Mouse (Mus musculus): ENCODE measurements around the gene Gpr35. TPM values are rescaled to one million over a fixed set of nuclear protein-coding genes. Genes with fewer than 3 reads are reported as not detected.
A peak's percentile ranks its signal among the peaks of the same experiment; 100 is the strongest.

Gpr35 gene
- polyA plus RNA-seq, 1 experiment from 2014 or later = 4.8 TPM

DNA sequence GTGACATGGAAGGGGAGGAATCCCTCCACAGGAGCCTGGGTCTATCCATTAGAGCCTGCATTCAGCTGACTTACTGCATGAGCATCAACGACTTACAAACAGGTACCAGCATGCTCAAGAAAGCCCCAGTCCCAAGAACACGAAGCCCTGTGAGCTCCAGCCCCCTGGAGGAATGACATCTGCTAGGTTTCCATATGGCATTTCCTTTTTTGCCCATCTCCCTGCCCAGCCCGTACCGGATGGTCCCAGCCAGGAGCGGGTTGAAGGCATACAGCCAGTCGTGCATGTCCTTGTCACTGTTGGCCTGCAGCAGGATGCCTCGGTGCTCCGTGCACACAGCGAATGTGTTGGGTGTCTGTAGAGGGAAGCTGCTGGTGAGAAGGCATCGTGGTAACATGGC, 68.1 kb downstream of the Gpr35 start:
- Histone ChIP-seq H3K27ac (ENCODE audit: low read depth, low read length) (no peak overlapping the region), H3K4me3 (ENCODE audit: low read depth, low read length) (no peak overlapping the region), H3K4me1 (replicated peaks; ENCODE audit: control insufficient read depth, insufficient read depth, low read length) (no peaks in the 10 kb centered on the region), H3K9me3 (ENCODE audit: control insufficient read depth) (no peaks in the 10 kb centered on the region), H3K36me3 (ENCODE audit: control insufficient read depth, insufficient read depth) (no peaks in the 10 kb centered on the region), H3K27me3 (replicated peaks; ENCODE audit: control insufficient read depth, insufficient read depth, low read length) (no peaks in the 10 kb centered on the region), H3K9ac (ENCODE audit: low read depth, low read length) (no peak overlapping the region), H3K4me2 (replicated peaks; ENCODE audit: low read depth) (no peak overlapping the region)
- 87% methylated on average over 10 of the region's 10 CpGs for WGBS
- no peak for ATAC-seq
- no peak for TF ChIP-seq CTCF (IDR thresholded peaks at IDR 0.05; ENCODE audit: low read depth)

DNA sequence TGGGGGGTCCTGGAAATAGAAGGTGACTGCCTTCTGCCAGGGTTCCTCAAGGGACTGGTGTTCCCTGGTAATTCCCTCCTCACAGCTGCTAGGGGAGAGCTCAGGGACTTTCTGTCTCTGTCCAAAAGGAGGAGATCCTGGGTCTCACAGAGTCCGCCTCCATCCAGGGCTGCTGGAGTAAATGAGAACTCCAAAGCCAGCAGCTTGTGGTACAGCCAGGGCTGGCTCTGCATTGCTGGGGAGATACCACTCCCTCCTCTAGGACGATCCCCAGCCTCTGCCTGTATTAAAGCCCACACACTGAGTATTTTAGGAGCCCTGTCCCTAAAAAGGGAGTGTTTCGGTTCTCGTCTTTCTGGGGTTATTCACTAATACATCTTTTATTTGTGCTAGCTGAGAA, 69.9 kb downstream of the Gpr35 start:
- TF ChIP-seq CTCF (IDR thresholded peaks at IDR 0.05; ENCODE audit: low read depth) = no peak
- WGBS = 76% methylated on average over 4 of the region's 4 CpGs
- H3K4me2 ChIP-seq (replicated peaks; ENCODE audit: low read depth) = no peak overlapping the region
- no peak for ATAC-seq
- no peak overlapping the region for H3K9ac ChIP-seq (ENCODE audit: low read depth, low read length)
- no peaks in the 10 kb centered on the region for H3K36me3 ChIP-seq (ENCODE audit: control insufficient read depth, insufficient read depth)
- no peaks in the 10 kb centered on the region for H3K27me3 ChIP-seq (replicated peaks; ENCODE audit: control insufficient read depth, insufficient read depth, low read length)
- no peak overlapping the region for H3K4me3 ChIP-seq (ENCODE audit: low read depth, low read length)
- H3K27ac ChIP-seq (ENCODE audit: low read depth, low read length) = no peak overlapping the region
- H3K4me1 ChIP-seq (replicated peaks; ENCODE audit: control insufficient read depth, insufficient read depth, low read length) = no peaks in the 10 kb centered on the region
- no peaks in the 10 kb centered on the region for H3K9me3 ChIP-seq (ENCODE audit: control insufficient read depth)

DNA sequence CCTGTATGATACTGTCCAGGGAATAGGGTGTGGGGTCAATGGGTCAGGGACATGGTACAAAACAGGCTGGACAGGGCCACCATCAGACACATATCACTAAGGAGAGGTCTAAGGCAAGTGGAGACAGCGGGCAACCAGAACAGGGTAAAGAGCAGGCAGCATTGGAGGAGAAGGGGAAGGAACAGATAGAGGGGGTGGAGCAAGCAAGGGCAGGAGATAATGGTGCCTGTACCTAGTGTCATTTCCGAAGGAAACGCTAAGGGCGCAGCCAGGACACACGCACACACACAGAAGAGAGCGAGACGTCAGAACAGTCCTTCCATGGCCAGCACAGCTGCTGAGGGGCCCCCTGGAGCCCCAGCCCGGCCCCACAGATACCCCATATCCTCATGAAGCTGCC, 75.9 kb downstream of the Gpr35 start:
- no peaks in the 10 kb centered on the region for H3K4me1 ChIP-seq (replicated peaks; ENCODE audit: control insufficient read depth, insufficient read depth, low read length)
- no peak overlapping the region for H3K9ac ChIP-seq (ENCODE audit: low read depth, low read length)
- no peak for ATAC-seq
- H3K4me3 ChIP-seq (ENCODE audit: low read depth, low read length) = no peak overlapping the region
- no peak overlapping the region for H3K4me2 ChIP-seq (replicated peaks; ENCODE audit: low read depth)
- TF ChIP-seq CTCF (IDR thresholded peaks at IDR 0.05; ENCODE audit: low read depth) = no peak
- H3K27ac ChIP-seq (ENCODE audit: low read depth, low read length) = no peak overlapping the region
- H3K27me3 ChIP-seq (replicated peaks; ENCODE audit: control insufficient read depth, insufficient read depth, low read length) = no peaks in the 10 kb centered on the region
- 76% methylated on average over 8 of the region's 8 CpGs for WGBS
- no peaks in the 10 kb centered on the region for H3K9me3 ChIP-seq (ENCODE audit: control insufficient read depth)
- H3K36me3 ChIP-seq (ENCODE audit: control insufficient read depth, insufficient read depth) = no peaks in the 10 kb centered on the region

DNA sequence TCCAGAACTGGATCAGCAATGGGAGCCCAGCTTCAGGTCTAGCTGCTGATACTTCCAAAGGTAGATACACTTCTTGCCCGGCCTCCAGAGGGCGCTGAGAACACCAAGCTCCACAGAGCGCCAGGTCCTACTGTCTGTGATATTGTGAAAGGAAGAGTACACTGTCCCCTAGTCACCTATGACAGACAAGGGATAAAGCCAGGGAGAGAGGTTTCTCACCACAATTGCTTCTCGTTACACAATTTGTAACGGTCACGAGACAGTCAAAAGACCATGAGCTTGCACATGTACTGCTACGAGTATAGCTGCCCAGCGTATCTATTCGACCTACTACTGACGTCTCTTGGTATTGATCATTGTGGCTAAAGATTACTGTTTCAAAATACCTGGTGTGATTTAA, 78.7 kb downstream of the Gpr35 start:
- H3K27me3 ChIP-seq (replicated peaks; ENCODE audit: control insufficient read depth, insufficient read depth, low read length) = no peaks in the 10 kb centered on the region
- no peaks in the 10 kb centered on the region for H3K4me1 ChIP-seq (replicated peaks; ENCODE audit: control insufficient read depth, insufficient read depth, low read length)
- H3K9me3 ChIP-seq (ENCODE audit: control insufficient read depth) = no peaks in the 10 kb centered on the region
- H3K4me3 ChIP-seq (ENCODE audit: low read depth, low read length) = no peak overlapping the region
- WGBS = 91% methylated on average over 10 of the region's 10 CpGs
- no peak overlapping the region for H3K27ac ChIP-seq (ENCODE audit: low read depth, low read length)
- H3K4me2 ChIP-seq (replicated peaks; ENCODE audit: low read depth) = no peak overlapping the region
- TF ChIP-seq CTCF (IDR thresholded peaks at IDR 0.05; ENCODE audit: low read depth) = peak; percentile 23; the same call in 1 of the 2 replicates
- no peak overlapping the region for H3K9ac ChIP-seq (ENCODE audit: low read depth, low read length)
- H3K36me3 ChIP-seq (ENCODE audit: control insufficient read depth, insufficient read depth) = no peaks in the 10 kb centered on the region
- no peak for ATAC-seq

DNA sequence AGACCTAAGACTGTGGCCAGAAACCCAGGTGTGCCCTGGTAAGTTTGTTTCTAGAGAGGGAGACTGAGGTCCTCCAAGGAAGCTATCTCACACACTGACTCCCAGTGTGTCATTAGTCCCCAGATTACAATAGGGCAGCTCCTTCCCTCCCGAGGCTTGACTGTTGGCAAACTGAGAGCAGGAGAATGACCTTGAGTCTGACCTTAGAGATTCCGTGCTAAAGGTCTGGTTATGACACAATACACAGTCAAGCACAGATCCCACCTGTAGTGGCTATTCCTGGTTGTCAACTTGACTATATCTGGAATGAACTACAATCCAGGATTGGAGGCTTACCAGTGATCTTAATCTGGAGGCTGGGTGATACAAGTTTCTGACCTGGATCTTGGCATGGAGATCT, 79.4 kb downstream of the Gpr35 start:
- Histone ChIP-seq H3K4me1 (replicated peaks; ENCODE audit: control insufficient read depth, insufficient read depth, low read length) (no peaks in the 10 kb centered on the region), H3K4me3 (ENCODE audit: low read depth, low read length) (no peak overlapping the region), H3K27me3 (replicated peaks; ENCODE audit: control insufficient read depth, insufficient read depth, low read length) (no peaks in the 10 kb centered on the region), H3K9me3 (ENCODE audit: control insufficient read depth) (no peaks in the 10 kb centered on the region), H3K9ac (ENCODE audit: low read depth, low read length) (no peak overlapping the region), H3K4me2 (replicated peaks; ENCODE audit: low read depth) (no peak overlapping the region), H3K36me3 (ENCODE audit: control insufficient read depth, insufficient read depth) (no peaks in the 10 kb centered on the region), H3K27ac (ENCODE audit: low read depth, low read length) (no peak overlapping the region)
- ATAC-seq = no peak
- WGBS = 55% methylated on average over 2 of the region's 2 CpGs
- no peak for TF ChIP-seq CTCF (IDR thresholded peaks at IDR 0.05; ENCODE audit: low read depth)

DNA sequence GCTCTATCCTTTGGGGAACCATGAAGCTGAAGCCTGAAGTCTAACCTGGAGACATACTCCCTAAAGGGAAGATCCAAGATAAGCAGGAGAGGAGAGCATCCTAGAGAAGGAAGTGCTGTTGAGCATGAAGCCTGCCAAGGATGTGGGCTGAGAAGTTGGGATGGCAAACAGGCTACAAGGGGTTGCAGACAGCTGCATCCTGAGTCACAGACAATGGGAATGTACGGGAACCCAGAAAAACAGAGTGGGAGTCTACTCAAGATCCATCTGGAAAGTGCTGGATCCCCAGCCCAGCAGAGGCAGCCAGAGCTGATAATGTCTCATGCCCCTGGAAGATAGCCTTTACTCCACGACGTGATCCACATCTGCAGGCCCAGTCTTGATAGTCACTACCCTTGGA, 80.5 kb downstream of the Gpr35 start:
- Histone ChIP-seq H3K9ac (ENCODE audit: low read depth, low read length) (no peak overlapping the region), H3K36me3 (ENCODE audit: control insufficient read depth, insufficient read depth) (no peaks in the 10 kb centered on the region), H3K4me3 (ENCODE audit: low read depth, low read length) (no peak overlapping the region), H3K4me1 (replicated peaks; ENCODE audit: control insufficient read depth, insufficient read depth, low read length) (no peaks in the 10 kb centered on the region), H3K27ac (ENCODE audit: low read depth, low read length) (no peak overlapping the region), H3K9me3 (ENCODE audit: control insufficient read depth) (no peaks in the 10 kb centered on the region), H3K27me3 (replicated peaks; ENCODE audit: control insufficient read depth, insufficient read depth, low read length) (no peaks in the 10 kb centered on the region), H3K4me2 (replicated peaks; ENCODE audit: low read depth) (no peak overlapping the region)
- 79% methylated on average over 3 of the region's 3 CpGs for WGBS
- no peak for TF ChIP-seq CTCF (IDR thresholded peaks at IDR 0.05; ENCODE audit: low read depth)
- ATAC-seq = no peak

DNA sequence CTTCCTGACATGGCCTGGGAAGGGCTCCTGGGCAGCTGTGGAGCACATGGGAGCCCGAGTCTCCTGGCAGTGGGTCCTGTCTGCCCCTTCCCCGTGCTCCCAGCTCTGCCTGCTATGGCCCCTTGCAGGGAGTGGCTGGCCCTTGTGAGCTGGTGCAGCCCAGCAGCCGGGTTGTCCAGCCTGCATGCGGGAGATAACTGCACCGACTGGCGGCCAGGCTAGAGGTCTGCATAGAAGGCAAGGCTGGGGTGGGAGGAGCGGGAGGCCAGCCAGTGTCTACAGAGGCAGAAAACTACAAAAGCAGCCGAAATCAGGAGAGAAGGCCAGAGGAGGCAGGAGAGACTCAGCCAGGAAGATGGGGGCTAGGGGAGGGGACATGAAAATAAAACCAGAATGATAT, 83.3 kb downstream of the Gpr35 start:
- no peak for ATAC-seq
- H3K4me1 ChIP-seq (replicated peaks; ENCODE audit: control insufficient read depth, insufficient read depth, low read length) = no peaks in the 10 kb centered on the region
- no peak overlapping the region for H3K9ac ChIP-seq (ENCODE audit: low read depth, low read length)
- H3K9me3 ChIP-seq (ENCODE audit: control insufficient read depth) = no peaks in the 10 kb centered on the region
- H3K27me3 ChIP-seq (replicated peaks; ENCODE audit: control insufficient read depth, insufficient read depth, low read length) = no peaks in the 10 kb centered on the region
- no peak for TF ChIP-seq CTCF (IDR thresholded peaks at IDR 0.05; ENCODE audit: low read depth)
- H3K4me2 ChIP-seq (replicated peaks; ENCODE audit: low read depth) = no peak overlapping the region
- 43% methylated on average over 7 of the region's 8 CpGs for WGBS
- H3K4me3 ChIP-seq (ENCODE audit: low read depth, low read length) = no peak overlapping the region
- H3K27ac ChIP-seq (ENCODE audit: low read depth, low read length) = no peak overlapping the region
- no peaks in the 10 kb centered on the region for H3K36me3 ChIP-seq (ENCODE audit: control insufficient read depth, insufficient read depth)
